Mouse (Mus musculus) ES-E14 (cell line): ENCODE measurements around the gene Prss36.
A peak's percentile ranks its signal among the peaks of the same experiment; 100 is the strongest.

Source experiments
- CHD2 ChIP-seq: IDR thresholded peaks from 2 replicates; pipeline ENCODE4 v1.6.1; 2014; ENCODE audit warnings: mild to moderate bottlenecking, low read depth, low read length, inconsistent platforms
- MAFK ChIP-seq: IDR thresholded peaks from 2 replicates; pipeline ENCODE4 v1.6.1; 2014; ENCODE audit warnings: mild to moderate bottlenecking, low read depth, low read length, inconsistent platforms; ENCODE audit not compliant: insufficient read depth
- ZC3H11A ChIP-seq: IDR thresholded peaks from 2 replicates; pipeline ENCODE4 v1.6.1; 2012; ENCODE audit warnings: low read depth, mild to moderate bottlenecking, inconsistent platforms, low read length, borderline replicate concordance
- ZNF384 ChIP-seq: IDR thresholded peaks from 2 replicates; pipeline ENCODE4 v1.6.1; 2012; ENCODE audit warnings: low read depth, low read length, inconsistent platforms

GRCm38 (mm10) chr7:127903971-127904796, 42.3 kb downstream of the Prss36 start, which contains the start of gene Bckdk:
- TF ChIP-seq CHD2 (peak; percentile 94), ZC3H11A (no peak), MAFK (no peak), ZNF384 (no peak)
